Mouse (Mus musculus): ENCODE data around the gene Arhgef3.
A peak's percentile ranks its signal among the peaks of the same experiment; 100 is the strongest.

DNA sequence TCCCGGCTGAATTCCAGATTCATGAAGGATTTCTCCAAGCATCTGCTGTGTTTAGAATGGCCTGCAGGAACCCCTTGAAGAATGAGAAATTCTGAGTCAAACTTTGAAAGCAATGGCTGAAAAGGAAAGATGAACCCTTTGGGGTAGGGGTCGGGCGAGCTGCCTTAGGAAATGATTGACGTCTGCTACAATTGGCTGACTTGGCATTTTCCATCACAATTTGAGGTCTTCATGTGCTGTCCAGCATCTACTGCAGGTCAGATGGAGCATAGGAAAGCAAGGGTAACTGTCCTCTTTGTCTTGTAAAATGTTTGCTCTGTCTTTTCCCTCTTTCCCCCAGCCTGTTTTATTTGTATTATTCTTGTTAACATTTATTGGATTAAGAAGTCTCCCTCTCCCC lies 246.8 kb downstream of the Arhgef3 start:
- TF ChIP-seq MAFK (IDR thresholded peaks at IDR 0.05; ENCODE audit: insufficient read depth, low read depth, low read length) = peak; percentile 90
- no peak for TF ChIP-seq ZC3H11A (IDR thresholded peaks at IDR 0.05; ENCODE audit: borderline replicate concordance, low read depth, low read length)

Data from ES-E14 (cell line).